Mouse (Mus musculus): ENCODE measurements around the gene Tdpoz5. TPM values are rescaled to one million over a fixed set of nuclear protein-coding genes. Genes with fewer than 3 reads are reported as not detected.
"Not testable (repeated sequence)": the region's sequence is repeated elsewhere in the genome, so short reads cannot be mapped to it uniquely, and the experiment has no call there.

Tdpoz5 gene
- total RNA-seq (2021): not detected
- long read RNA-seq, experiment 1: 0 reads
- long read RNA-seq, experiment 2: 0 reads

- DNase-seq (ENCODE audit: extremely low spot score in 1 of 2, low spot score in 2 of 2); intact Hi-C loops (cut with DNase I); H3K27ac ChIP-seq; H3K4me3 ChIP-seq: not testable (repeated sequence)
Measured at GRCm38 (mm10) chr3:93961214-93961613, at the start of gene Tdpoz5. Gene Tdpoz5 (minus strand): TSS chr3:93961314.

- intact Hi-C loops (cut with DNase I); H3K4me3 ChIP-seq: not testable (repeated sequence)
Measured at GRCm38 (mm10) chr3:93968938-93969337, 7.8 kb upstream of the Tdpoz5 start.

GRCm38 (mm10) chr3:93943443-93943842, 17.7 kb downstream of the Tdpoz5 start, which contains the start of gene Gm9117:
Gene Gm9117 (minus strand): TSS chr3:93943543.
- H3K27ac ChIP-seq; H3K4me3 ChIP-seq; intact Hi-C loops (cut with DNase I); DNase-seq (ENCODE audit: extremely low spot score in 1 of 2, low spot score in 2 of 2): not testable (repeated sequence)

More at GRCm38 (mm10) chr3:93968938-93969337, 7.8 kb upstream of the Tdpoz5 start:
- not testable (repeated sequence) for DNase-seq (ENCODE audit: extremely low spot score in 1 of 2, low spot score in 2 of 2); H3K27ac ChIP-seq

- DNase-seq (ENCODE audit: extremely low spot score in 1 of 2, low spot score in 2 of 2); H3K27ac ChIP-seq; intact Hi-C loops (cut with DNase I); H3K4me3 ChIP-seq: not testable (repeated sequence)
Measured at GRCm38 (mm10) chr3:93938386-93938785, 22.7 kb downstream of the Tdpoz5 start.

Other genes starting within 250 kb of the Tdpoz5 start
- not detected for gene Gm5773, start 188.3 kb downstream of the Tdpoz5 start, total RNA-seq (2021)
- gene Tdpoz4, start 164.9 kb downstream of the Tdpoz5 start, total RNA-seq (2021): not detected
- gene Tdpoz3, start 135.3 kb downstream of the Tdpoz5 start, total RNA-seq (2021): not detected
- gene Gm9117, start 17.8 kb downstream of the Tdpoz5 start, total RNA-seq (2021): not detected
- not detected for gene Gm9125, start 93.6 kb upstream of the Tdpoz5 start, total RNA-seq (2021)
- gene Gm10697, start 111.3 kb upstream of the Tdpoz5 start, total RNA-seq (2021): not detected
- gene Gm10696, start 216.9 kb upstream of the Tdpoz5 start, total RNA-seq (2021): not detected
- gene Gm5286, start 235.4 kb upstream of the Tdpoz5 start, total RNA-seq (2021): not detected

All from left cerebral cortex, adult 2 months (tissue).